Mouse (Mus musculus) erythroblast, adult 5-6 weeks (primary cell): Measurements from ENCODE around the gene Wbp2. TPM values are rescaled to one million over a fixed set of nuclear protein-coding genes. Genes with fewer than 3 reads are reported as not detected.

Source experiments
- ATAC-seq: replicated peaks from 2 replicates; pipeline ENCODE4 v1.8.0; 2016; ENCODE audit warnings: moderate number of reproducible peaks, mild to moderate bottlenecking, moderate TSS enrichment, inconsistent platforms; ENCODE audit not compliant: poor library complexity, low FRiP score, severe bottlenecking
- total RNA-seq, 2 experiments: library from RNA; stranded (forward) in 1 of 2; stranded (reverse) in 1 of 2; fragments of 150-400 nt in 1 of 2; fragments of 200-764, 138-1000 nt in 1 of 2; gene quantifications; 2 replicates each; pipeline versions ENCODE4 v1.2.3 to v1.2.4; 2015 to 2017; ENCODE audit warnings: low replicate concordance in 2 of 2

The Wbp2 gene
- total RNA-seq, 2 experiments from 2014 or later: 68.8 to 105 TPM

DNA sequence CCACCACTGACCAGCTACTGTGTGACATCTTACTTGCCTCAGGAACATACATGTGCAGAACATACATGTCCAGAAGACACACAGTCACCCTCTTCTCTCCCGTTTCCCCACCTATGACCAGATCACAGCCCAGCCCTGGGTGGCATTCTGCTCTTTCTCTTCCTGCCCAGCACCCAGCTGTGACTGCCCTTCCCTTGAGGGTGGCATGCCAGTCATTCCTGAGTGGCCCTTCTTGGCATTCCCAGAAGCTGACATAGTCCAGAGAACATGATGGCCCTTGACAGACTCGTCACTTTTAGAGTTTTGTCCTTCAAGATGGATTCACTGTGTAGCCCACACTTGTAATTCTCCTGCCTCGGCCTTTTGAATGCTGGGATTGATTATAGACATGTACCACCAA, 14.2 kb downstream of the Wbp2 start:
- no peak for ATAC-seq

DNA sequence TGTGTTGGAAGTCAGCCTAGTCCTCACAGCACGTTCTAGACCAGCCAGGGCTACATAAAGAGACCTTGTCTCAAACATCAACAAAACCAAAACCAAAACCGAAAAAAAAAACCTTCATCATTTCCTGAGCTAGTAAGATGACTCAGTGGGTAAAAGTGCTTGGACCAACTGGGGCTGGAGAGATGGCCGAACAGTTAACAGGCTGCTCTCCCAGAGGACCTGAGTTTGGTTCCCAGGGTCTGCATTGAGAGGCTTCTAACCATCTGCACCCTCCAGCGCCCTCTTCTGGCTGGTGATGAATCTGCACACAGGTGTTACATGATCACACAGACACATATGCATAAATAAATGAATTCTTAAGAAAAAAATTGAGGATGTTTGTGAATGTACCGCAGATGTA, 15.3 kb downstream of the Wbp2 start:
- ATAC-seq: no peak

DNA sequence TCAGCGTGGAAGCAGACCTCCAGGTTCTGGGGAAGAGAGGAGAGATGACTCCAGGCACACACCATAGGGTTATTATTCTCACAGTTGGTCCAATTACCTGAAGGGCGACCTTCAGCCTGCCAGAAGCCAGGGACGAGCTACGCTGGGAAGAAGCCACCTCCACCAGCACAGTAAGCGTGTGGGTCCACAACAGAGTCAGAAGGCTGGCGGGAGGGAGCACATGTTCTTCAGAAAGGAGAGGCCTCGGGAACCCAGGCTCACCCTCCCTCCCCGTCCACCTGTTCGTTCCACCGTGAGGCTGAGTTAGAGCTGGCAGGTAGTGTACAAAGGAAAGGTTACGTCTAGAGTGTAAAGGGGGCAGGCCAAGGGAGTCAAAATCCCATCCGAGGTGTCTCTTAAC, 21.4 kb downstream of the Wbp2 start:
- no peak for ATAC-seq

DNA sequence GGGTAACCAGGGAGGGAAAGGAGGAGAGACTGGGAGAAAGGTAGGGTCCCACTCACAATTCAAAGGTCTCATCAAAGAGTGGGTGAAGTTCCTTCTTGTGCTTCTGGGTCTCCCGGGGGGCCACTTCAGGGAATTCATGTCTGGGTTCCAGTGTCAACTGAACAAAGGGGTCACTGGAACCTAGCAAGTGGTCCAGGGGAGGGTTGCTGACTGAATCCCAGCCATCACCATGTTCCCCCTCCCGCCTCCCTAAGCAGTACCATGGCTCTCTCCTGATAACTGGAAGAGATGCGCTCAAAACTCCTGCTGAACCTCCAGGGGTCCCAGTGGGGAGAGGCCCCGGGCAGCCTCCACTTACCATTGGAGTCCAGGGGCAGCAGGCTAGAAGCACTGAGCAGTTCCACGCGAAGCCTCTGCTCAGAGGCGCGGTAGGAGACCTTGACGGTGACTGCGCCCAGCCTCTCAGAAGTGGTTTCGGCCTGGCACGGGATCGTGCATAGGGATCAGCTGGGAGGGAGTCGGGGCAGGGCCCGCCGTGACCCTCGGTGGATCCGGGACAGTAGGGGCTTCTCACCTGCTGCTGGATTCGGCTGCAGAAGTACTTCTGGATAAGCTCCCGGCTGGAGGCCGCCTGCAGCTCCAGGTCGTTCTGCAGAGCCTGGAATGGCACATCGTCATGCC, 22.5 kb downstream of the Wbp2 start:
- no peak for ATAC-seq

DNA sequence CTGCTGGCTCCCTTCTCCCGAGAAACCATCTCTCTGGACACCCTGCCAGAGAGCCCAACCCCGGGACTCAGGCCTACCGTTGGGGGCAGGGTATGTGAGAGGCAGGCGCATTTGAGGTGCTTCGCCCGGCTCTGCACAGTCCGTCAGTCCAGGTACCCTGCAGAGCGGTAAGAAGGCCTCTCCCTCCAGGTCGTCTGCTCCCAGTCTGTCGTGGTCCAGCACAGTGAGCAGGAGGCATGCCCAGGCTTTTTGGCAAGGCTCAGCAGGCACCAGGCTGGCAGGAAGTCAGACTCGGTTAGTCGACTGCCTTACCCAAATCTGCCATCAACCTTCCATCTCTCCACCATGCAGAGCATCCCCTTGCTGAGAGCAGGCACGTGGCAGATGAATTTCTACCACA, 23.2 kb downstream of the Wbp2 start:
- ATAC-seq: no peak

DNA sequence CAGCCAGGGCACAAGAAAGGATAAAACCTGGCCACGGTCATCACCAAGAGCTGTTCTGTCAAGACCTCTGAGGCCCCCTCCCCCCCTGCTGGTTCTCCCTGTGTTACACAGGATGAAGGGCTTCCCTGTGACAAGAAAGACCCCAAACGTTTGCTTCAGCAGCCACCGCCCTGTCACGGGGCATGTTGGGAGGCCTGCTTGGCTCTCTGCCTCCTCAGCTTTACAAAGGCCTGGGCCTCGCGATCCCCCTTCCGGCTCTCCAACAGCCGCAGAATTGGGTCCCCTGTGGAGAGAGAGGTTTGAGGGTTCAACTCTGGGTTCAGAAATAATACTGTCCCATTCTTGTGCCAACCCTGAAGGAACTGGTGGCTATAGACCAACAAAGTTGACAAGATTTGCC, 24.3 kb downstream of the Wbp2 start:
- no peak for ATAC-seq

DNA sequence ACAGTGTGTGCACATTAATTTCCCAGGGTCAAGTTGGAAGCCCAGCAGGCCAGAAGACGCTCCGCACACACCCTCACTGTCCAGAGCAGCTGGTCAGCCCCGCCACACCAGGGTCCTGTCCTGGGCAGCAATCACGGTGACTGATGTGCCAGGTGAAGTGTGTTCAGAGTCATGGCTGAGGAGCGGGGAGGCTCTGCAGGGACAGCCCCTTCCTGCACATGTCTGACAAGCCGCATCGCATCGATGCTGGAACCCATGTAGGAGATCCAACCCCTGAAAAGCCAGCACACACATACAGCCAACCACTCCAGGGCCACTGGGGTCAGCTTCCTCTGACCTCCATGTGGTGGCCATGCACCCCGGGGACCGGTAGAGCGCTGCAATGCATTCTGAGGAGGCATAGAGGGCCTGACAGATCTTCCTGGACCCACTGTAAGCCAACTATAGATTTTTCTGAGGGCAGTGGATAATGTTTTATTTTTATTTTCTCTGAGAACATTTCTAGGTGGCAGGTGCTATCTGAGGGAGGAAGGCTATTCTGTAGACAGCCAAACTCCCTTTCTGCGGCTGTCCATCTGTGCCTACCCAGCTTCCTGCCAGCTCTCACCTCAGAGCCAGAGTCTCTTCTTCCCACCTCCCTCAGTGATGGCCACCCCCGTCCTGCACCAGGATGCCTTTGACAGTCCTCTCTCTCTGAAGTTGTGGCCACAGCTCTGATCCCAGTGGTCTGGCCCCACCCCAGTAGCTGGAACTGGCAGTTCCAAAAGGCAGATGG, 25.0 kb downstream of the Wbp2 start:
- ATAC-seq: no peak

DNA sequence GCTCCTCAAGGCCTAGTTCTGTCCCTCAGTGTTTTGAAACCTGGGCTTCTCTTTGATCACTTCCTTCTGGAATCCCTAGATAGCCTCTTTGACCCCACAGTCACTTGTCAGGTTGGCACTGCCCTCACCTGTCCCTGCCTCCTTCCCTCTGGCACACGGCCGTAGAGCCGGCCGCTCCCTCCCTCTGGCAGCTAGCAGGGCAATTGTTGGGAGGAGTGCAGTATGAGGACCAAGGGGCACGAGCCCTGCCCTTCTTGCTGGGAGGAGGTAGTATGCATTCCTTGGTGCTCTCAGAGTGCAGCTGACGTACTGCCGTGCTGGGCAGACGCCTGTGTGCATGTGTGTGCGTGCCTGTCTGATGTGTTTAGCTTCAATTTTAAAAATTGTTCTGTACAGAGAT, 26.2 kb downstream of the Wbp2 start:
- no peak for ATAC-seq

DNA sequence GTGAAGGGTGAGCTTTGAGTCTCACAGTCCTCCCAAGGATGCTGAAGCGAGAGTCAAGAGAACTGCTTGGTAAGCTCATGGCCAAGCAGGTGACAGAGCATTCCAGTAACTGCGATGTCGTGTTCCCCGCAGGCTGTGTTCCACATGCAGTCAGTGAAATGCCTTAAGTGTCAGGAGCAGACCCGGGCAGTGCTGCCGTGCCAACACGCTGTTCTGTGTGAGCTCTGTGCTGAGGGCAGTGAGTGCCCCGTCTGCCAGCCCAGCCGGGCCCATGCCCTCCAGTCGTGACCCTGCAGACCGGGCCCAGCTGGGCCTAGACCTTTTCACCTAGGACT, 27.1 kb downstream of the Wbp2 start:
- no peak for ATAC-seq

DNA sequence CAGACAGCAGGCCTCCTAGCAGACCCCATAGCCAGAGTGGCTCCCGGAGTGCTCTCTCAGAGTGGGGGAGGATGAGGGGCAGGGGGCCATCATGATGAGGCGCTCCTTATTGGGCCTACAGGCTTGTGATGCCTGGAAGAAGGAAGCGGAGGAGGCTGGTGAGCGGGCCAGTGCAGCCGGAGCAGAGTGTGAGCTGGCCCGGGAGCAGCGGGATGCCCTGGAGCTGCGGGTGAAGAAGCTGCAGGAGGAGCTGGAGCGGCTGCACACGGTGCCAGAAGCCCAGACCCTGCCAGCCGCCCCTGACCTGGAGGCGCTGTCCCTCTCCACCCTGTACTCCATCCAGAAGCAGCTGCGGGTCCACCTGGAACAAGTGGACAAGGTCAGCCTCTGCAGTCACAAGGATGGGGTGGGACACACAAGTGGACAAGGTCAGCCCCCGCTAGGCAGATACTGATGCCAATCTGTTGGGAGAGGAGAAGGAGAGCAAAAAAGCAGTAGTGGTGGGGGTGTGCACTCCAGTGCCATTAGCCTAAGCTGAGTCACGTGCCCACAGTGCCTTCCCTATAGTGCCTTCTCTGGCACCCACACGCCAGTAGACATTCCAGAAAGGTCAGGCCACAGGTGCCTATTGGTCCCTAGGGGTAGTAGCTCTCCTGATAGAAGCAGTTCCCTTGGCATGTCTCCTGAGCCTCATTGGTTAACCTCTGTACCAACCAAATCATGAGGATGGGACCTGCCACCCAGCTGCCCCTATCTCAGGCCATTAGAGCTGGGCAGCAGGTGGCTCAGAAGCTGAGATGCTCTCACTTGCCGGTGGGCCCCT, 27.7 kb downstream of the Wbp2 start:
- no peak for ATAC-seq

DNA sequence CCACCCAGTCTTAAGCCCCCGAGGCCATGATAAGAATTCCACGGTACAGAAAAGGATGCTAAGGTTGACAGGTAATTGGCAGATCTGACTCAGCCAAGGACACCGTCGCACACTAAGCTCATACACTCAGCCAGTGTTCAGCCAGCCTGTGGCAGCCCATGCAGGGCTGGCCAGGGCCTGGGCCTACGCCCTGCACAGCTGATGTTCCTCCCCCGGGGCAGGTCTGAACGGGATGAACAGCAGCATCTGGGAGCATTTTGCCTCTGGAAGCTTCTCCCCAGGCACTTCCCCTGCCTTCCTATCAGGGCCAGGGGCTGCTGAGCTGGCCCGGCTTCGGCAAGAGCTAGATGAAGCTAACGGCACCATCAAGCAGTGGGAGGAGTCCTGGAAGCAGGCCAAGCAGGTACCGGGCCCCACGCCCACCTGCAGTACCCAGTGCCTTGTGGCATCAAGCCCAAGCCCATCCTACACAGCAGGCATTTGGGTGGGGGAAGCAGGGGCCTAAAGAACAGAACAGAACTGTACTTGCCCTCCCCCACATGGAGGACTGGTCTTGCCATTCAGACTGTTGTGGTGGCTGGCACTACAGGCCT, 28.7 kb downstream of the Wbp2 start:
- ATAC-seq: no peak

DNA sequence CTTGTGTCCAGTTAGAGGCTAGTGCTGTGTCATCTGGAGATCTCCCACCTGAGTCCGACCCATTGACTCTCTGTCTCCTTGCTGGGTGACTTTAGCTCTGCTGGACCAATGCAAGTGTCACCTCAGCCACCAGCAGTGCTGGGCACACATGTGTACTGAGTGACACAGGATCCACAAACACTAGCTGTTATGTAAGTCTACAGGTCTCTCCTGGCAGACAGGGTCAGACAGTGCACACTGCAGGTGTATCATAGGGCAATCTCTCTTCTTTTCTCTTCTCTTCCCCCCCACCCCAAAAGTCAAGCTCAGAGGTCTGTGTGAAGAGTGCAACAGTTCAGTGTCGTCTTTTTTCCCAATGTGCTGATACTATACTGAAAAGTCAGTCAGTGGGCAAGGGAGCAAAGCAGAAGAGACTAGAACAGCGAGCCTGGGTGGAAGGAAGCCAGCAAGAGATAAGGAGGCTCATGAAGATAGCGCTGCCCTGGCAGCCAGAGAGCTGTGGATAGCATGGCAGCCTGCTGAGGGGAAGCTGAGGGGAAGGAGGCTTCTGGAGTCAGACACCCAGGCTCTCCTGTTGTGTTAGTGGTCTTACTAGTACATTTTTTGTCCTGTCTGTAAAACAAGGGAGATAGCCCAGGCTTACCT, 29.4 kb downstream of the Wbp2 start:
- ATAC-seq: peak; percentile 59

DNA sequence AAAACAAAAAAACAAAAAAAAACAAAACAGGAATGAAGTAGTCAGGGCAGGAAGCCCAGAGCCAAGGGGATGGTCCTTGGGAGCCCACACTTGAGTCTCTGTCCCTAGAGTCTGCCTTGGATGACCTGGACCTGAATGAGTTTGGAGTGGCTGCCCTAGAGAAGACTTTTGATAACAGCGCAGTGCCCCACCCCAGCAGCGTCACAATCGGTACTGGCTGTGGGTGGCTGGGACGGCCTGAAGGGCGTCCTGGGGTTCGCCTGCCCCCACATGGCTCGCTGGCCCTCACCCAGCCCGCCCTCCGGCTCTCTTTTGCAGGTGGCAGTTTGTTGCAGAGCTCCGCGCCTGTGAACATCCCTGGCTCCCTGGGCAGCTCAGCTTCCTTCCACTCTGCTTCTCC, 30.9 kb downstream of the Wbp2 start:
- peak; percentile 53 for ATAC-seq

DNA sequence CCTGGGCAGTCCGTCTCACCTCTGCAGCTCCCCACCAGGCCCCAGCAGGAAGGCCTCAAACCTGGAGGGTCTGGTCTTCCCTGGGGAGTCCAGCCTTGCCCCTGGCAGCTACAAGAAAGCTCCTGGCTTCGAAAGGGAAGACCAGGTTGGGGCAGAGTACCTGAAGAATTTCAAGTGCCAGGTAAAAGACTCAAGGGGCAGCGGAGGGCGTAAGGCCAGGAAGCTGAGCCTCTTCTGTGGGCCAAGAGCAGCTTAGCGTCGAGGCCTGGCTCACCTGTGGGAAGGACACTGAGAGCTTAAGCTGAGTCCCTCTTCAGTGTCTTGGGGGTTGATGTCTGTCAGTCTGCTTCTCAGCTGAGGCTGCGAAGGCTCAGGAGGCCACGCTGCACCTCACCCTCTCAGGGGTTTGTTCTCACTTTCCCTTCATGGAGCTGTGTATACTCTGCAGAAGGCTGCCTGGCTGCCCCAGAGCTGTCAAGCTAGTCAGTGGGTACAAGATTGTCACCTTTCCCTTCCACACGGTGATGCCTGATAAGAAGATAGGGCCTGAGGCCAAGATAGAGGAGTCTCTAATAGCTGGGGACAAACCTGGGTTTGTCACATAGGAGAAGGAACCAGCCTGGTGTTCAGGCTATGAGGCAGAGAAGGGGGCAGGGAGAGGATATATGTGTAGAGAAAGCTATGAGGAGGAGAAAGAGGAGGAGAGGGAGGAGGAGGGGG, 33.1 kb downstream of the Wbp2 start:
- ATAC-seq: no peak

DNA sequence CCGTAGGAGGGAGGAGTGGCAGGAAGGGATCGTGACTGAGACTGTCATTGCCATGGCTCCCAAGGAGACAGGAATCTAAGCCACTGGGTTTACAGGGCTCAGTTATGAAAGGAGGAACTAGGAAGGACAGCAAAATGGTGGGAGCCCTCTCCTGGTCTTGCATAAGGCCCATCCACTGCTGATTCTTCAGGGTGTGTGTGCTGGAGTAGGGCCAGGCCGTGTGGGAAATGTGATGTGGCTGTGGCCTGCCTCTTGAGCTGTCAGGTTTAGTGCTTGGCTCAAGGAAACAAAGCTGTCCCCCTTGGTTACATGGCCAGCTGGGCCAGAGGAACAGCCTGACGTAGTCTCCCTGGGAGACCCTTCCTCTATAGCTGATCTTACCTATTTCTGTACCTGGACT, 36.6 kb downstream of the Wbp2 start:
- no peak for ATAC-seq

DNA sequence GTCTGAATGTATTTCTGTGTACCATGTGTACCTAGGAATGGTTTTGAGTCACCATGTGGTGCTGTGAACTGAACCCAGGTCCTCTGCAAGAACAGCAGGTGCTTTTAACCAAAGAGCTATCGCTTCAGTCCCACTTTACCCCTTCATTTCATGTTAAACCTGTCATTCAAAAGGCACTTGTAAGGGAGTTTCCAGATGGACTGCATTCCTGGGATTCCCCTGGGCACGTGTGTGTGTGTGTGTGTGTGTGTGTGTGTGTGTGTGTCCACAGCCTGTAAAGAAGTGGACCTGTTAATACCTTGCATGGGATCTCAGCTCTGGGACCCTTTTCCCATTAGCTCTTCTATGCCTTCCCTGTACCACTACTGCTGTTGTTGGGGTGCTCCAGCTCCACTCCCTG, 37.2 kb downstream of the Wbp2 start:
- ATAC-seq: no peak

DNA sequence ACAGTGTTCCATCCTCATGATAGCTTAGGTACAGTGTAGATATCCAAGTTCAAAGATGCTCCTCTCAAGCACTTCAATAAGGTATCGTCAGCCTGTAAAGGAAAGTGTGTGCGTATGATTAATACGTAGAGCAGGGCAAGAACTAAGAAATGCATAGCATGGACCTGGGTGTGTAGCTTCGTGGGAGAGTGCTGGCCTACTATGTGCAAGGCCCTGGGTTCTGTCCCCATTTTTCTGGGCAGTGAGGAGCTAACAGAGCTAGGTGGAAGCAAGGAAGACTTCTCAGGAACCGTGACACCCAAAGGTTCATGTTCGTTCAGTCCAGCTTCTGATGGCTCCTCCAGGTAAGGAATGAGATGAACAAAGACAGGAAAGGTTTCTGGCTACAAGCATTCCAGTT, 41.6 kb downstream of the Wbp2 start:
- no peak for ATAC-seq

DNA sequence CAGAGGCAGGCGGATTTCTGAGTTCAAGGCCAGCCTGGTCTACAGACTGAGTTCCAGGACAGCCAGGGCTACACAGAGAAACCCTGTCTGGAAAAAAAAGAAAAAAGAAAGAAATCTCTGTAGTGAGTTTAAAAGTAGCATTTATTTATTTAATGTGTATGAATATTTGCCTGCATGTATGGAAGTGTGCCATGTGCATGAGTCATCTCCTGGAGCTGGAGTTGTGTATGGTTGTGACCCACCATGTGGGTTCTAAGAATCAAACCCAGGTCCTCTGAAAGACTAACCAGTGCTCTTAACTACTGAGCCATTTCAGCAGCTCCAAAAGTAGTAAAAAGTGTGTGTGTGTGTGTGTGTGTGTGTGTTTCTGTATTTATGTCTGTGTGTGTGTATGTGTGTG, 43.5 kb downstream of the Wbp2 start:
- no peak for ATAC-seq

DNA sequence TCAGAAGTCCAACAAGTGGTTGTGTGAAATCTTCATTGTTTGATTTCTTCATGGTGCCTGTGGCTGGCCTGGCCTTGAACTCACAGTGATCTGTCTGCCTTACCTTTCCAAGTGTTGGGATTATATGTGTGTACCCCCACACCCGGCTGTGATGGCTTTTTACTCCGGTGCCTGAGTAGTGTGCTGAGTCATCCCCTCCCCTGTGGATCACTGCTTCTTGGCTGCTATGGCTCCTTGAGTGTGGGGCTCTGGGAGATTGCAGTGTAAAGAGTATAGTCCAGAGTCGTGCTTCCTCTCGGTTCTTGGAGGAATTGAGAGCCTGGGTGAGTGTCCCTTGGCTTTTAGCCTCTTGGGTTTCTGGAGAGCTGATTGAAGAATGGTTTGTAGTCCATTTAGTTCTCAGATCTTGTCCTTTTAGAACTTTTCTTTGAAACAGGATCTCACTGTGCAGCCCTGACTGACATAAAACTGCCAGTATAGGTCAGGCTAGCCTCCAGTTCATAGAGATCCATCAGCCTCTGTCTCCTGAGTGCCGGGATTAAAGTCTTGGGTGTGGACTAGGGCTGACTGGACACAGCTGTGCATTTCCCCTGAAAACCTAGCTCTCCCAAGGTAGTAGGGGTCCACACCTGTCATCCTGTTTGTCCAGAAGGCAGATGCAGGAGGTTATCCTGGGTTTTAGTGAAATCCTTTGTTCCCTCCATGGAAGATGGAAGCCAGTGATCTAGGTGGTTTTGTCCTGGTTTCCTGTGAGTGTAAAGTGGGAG, 44.2 kb downstream of the Wbp2 start:
- peak; percentile 38; the same call in 1 of the 2 replicates for ATAC-seq
